Mouse (Mus musculus): ENCODE results near the gene Pagr1a.

- no peak for TF ChIP-seq POLR2A (IDR thresholded peaks at IDR 0.05; ENCODE audit: control insufficient read depth in 1 of 2, insufficient read depth in 1 of 2, low read depth in 1 of 2, low read length in 2 of 2, poor library complexity in 1 of 2)
- no peak for TF ChIP-seq EP300 (IDR thresholded peaks at IDR 0.05; ENCODE audit: low read depth in 1 of 2, low read length in 2 of 2)
- no peak for TF ChIP-seq CTCF (IDR thresholded peaks at IDR 0.05 in 2 of 3, conservative IDR thresholded peaks at IDR 0.05 in 1 of 3; ENCODE audit: control insufficient read depth in 1 of 3, insufficient read depth in 1 of 3, low read depth in 2 of 3, low read length in 3 of 3, poor library complexity in 1 of 3, severe bottlenecking in 1 of 3)
- TF ChIP-seq GATA1 (IDR thresholded peaks at IDR 0.05; ENCODE audit: low read depth, low read length): no peak
- no peak for TF ChIP-seq POLR2AphosphoS5 (IDR thresholded peaks at IDR 0.05; ENCODE audit: borderline replicate concordance, low read depth, low read length)
- no peak for TF ChIP-seq USF2 (IDR thresholded peaks at IDR 0.05; ENCODE audit: borderline replicate concordance in 1 of 2, insufficient read depth in 1 of 2, low read depth in 1 of 2, low read length in 2 of 2)
- TF ChIP-seq ELF1 (IDR thresholded peaks at IDR 0.05; ENCODE audit: low read depth, low read length): no peak
- no peak for TF ChIP-seq MAFK (IDR thresholded peaks at IDR 0.05; ENCODE audit: borderline replicate concordance, low read depth, low read length)
Measured at GRCm38 (mm10) chr7:127007313-127008024, 9.7 kb downstream of the Pagr1a start.

All from MEL (cell line).